Mouse (Mus musculus): ENCODE measurements around the gene Kcnk13.

- TF ChIP-seq HCFC1 (IDR thresholded peaks at IDR 0.05; ENCODE audit: borderline replicate concordance, insufficient read depth, low read length) (no peak), ZNF384 (IDR thresholded peaks at IDR 0.05; ENCODE audit: low read depth, low read length) (no peak), CHD2 (IDR thresholded peaks at IDR 0.05; ENCODE audit: low read depth, low read length) (no peak), ZC3H11A (IDR thresholded peaks at IDR 0.05; ENCODE audit: borderline replicate concordance, low read depth, low read length) (no peak)
These were observed 35.4 kb downstream of the Kcnk13 start for GRCm38 (mm10) chr12:99999726-100000125.
